Mouse (Mus musculus) midbrain, embryonic 13.5 days (tissue): ENCODE data around the gene D10Wsu102e. TPM values are rescaled to one million over a fixed set of nuclear protein-coding genes. Genes with fewer than 3 reads are reported as not detected.

ENCODE experiments used
- ATAC-seq: fragments of 200-750 bp; cut with Nextera tagmentation; 2 replicates; pipeline ENCODE4 v1.8.0; 2017; ENCODE audit warnings: mild to moderate bottlenecking, moderate TSS enrichment, moderate library complexity
- H3K27ac ChIP-seq: fragments of 300-500 bp; sonication (generic); 2 replicates; pipeline ENCODE4 v1.5.1; 2015; ENCODE audit warnings: inconsistent platforms, mild to moderate bottlenecking, moderate library complexity
- H3K27me3 ChIP-seq: fragments of 300-500 bp; sonication (generic); 2 replicates; pipeline ENCODE4 v1.6.1; 2015; ENCODE audit warnings: mild to moderate bottlenecking, inconsistent platforms
- H3K36me3 ChIP-seq: fragments of 300-500 bp; sonication (generic); 2 replicates; pipeline ENCODE4 v1.6.1; 2015; ENCODE audit warnings: mild to moderate bottlenecking, inconsistent platforms
- H3K4me1 ChIP-seq: fragments of 300-500 bp; sonication (generic); replicated peaks from 2 replicates; pipeline ENCODE4 v1.6.1; 2015; ENCODE audit warnings: inconsistent platforms
- H3K4me2 ChIP-seq: fragments of 300-500 bp; sonication (generic); replicated peaks from 2 replicates; pipeline ENCODE4 v1.6.1; 2015; ENCODE audit warnings: moderate library complexity, mild to moderate bottlenecking, inconsistent platforms
- H3K4me3 ChIP-seq: fragments of 300-500 bp; sonication (generic); replicated peaks from 2 replicates; pipeline ENCODE4 v1.5.1; 2015; ENCODE audit warnings: mild to moderate bottlenecking, inconsistent platforms
- H3K9ac ChIP-seq: fragments of 300-500 bp; sonication (generic); replicated peaks from 2 replicates; pipeline ENCODE4 v1.6.1; 2015; ENCODE audit warnings: mild to moderate bottlenecking, inconsistent platforms
- H3K9me3 ChIP-seq: fragments of 300-500 bp; sonication (generic); 2 replicates; pipeline ENCODE4 v1.6.1; 2016; ENCODE audit warnings: mild to moderate bottlenecking, inconsistent platforms
- WGBS: fragments of 180-500 bp; shearing (Covaris S2); methylation state at CpG from one replicate; pipeline ENCODE4 v1.1.7; 2015; 5-methylcytosine and 5-hydroxymethylcytosine counted together
- polyA plus RNA-seq: library from polyadenylated mRNA; unstranded; fragments of >200 nt; fragmentation: Nextera tagmentation; extraction: Ambion mirVana; gene quantifications from 2 replicates; pipeline ENCODE4 v1.2.1, GENCODE M21; 2015

D10Wsu102e gene
- polyA plus RNA-seq, 1 experiment from 2014 or later, result 0.94 TPM

DNA sequence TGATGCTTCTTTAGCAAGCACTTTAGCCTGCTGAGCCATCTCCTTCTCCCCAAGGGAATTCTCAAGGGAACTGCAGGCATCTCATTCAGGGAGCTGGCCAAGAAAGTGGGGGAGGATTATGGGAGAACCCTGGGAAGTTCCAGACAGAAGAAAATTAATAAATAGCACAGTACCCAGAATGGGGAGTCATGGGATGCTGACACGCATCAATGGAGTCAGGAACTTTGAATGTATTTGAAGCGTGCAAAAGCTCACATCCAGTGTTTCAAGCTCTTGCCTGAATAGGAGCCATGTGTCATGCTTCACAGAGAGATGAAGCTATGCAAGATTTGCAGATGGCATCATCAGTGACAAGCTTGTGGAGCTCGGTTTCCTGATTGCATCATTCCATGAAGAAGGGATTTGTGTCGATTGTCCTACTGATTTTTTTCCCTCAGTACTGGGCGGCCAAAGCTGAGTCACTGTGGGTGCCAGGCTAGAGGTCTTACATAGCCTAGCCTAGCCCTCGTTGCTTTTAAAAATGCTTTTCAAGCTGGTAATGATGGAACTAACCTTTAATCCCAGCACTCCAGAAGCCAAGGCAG, 170.5 kb downstream of the D10Wsu102e start:
- H3K9me3 ChIP-seq, result no peaks in the 10 kb centered on the region
- H3K4me2 ChIP-seq, result no peak overlapping the region
- no peak overlapping the region for H3K4me3 ChIP-seq
- peaks cover 16% of the 10 kb centered on the region for H3K4me1 ChIP-seq
- no peak overlapping the region for H3K9ac ChIP-seq
- H3K36me3 ChIP-seq, result peaks cover 18% of the 10 kb centered on the region
- no peak overlapping the region for H3K27ac ChIP-seq
- WGBS, result 86% methylated on average over 6 of the region's 6 CpGs
- H3K27me3 ChIP-seq, result 0 out of 2 replicates have a peak, but pooled peaks cover 6% of the 10 kb centered on the region
- ATAC-seq, result no peak

DNA sequence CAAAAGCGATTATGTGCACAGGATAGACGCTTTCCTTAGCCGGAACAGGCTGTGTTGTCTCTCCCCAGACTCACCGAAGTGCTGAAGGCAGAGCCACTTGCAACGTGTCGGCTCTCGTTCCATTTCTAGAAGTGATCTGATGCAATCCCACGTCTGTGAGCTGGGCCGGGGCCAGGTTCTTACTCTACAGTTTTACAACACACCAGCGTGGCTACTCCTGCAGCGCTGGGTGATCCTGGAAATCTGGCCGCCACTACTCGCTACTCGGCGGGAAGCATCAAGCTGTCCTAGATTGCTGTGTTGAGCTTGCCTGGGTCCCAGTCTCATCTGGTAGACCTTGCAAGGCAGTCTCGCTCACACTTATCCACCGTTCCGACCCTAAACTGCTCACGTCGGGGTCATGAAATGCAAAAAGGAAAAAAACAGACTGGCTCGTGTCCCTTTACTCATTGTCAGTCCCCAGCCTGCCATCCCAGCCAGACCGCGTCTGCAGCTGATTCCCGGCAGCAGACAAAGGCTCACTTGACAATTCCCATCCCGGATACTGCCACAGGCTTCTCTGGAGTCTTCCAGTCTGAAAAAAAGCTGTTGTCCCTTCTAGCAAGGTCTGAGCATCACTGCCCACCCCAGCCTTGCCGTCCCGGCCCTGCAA, 173.4 kb downstream of the D10Wsu102e start:
- Histone ChIP-seq H3K4me2 (peak overlapping the region; percentile 66), H3K36me3 (no peaks in the 10 kb centered on the region), H3K9ac (peak overlapping the region; percentile 87), H3K9me3 (no peaks in the 10 kb centered on the region), H3K4me1 (peaks cover 16% of the 10 kb centered on the region), H3K4me3 (peak overlapping the region; percentile 51), H3K27ac (peak overlapping the region; percentile 83), H3K27me3 (0 out of 2 replicates have a peak, but pooled peaks cover 8% of the 10 kb centered on the region)
- 3% methylated on average over 27 of the region's 27 CpGs for WGBS
- peak; percentile 78; the same call in 1 of the 2 replicates for ATAC-seq

DNA sequence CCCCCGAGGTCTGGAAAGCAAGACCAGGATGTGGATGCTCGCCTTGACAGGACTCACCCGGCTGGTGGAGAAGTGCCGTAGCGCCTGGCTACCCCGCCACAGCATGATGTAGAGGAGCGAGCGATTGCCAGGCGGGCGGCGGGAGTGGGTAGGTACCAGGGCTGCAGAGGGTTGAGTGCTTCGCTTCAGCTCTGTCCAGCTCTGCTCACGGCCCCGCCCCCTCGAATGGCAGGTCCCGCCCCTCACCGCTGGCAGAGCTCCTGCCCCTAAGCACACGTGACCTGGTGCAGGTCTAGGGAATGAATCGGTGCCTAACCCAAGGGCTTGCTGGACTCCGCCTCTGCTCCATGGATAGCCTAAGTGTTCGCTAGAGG, 173.9 kb downstream of the D10Wsu102e start, which contains the start of gene Aldh1l2:
Aldh1l2 (minus strand) TSS at position 231 of the 374 bp plus-strand sequence.
- WGBS, result under 1% methylated on average over 21 of the region's 21 CpGs
- Histone ChIP-seq H3K4me1 (peaks cover 16% of the 10 kb centered on the region), H3K27me3 (0 out of 2 replicates have a peak, but pooled peaks cover 9% of the 10 kb centered on the region), H3K4me3 (peak within 1 kb of the TSS; percentile 51), H3K4me2 (peak within 1 kb of the TSS; percentile 66), H3K9ac (peak within 1 kb of the TSS; percentile 87), H3K36me3 (no peaks in the 10 kb centered on the region), H3K9me3 (no peaks in the 10 kb centered on the region), H3K27ac (peak within 1 kb of the TSS; percentile 83)
- peak; percentile 99 for ATAC-seq

DNA sequence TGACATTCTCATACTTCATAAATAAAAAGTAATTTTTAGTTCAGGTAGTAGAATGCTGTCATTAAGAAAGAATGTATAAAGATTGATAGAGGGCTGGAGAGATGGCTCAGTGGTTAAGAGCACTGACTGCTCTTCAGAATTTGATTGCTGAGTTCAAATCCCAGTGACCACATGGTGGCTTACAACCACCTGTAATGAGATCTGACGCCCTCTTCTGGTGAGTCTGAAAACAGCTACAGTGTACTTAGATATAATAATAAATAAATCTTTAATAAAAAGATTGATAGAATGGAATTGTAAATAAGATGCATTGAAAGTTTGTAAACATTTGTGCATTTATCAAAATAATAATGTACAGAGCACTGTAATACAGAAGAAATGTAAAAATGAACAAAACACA, 176.4 kb downstream of the D10Wsu102e start:
- no peak overlapping the region for H3K9ac ChIP-seq
- ATAC-seq, result no peak
- H3K4me2 ChIP-seq, result no peak overlapping the region
- peaks cover 9% of the 10 kb centered on the region; the same call in 1 of the 2 replicates for H3K27me3 ChIP-seq
- peaks cover 16% of the 10 kb centered on the region for H3K4me1 ChIP-seq
- WGBS, result 13% methylated on average over 1 of the region's 1 CpGs
- H3K36me3 ChIP-seq, result no peaks in the 10 kb centered on the region
- no peak overlapping the region for H3K27ac ChIP-seq
- H3K9me3 ChIP-seq, result no peaks in the 10 kb centered on the region
- H3K4me3 ChIP-seq, result no peak overlapping the region

Other genes starting within 250 kb of the D10Wsu102e start
- gene Slc41a2, start 22.3 kb upstream of the D10Wsu102e start, polyA plus RNA-seq, result 3.4 TPM in 2 replicates
- 15.3 and 15.9 TPM in 2 replicates for gene Aldh1l2, start 173.9 kb downstream of the D10Wsu102e start, polyA plus RNA-seq
- 33.3 and 37.5 TPM in 2 replicates for gene Washc4, start 183.5 kb downstream of the D10Wsu102e start, polyA plus RNA-seq